12 mouse cellular contexts compared by ENCODE assay signal in genomic region chr19:56963876-56964275, GRCm38 (mm10). TPM values are rescaled to one million over a fixed set of nuclear protein-coding genes. Genes with fewer than 3 reads are reported as not detected.
"Had no signal": no experiment of that assay in that cellular context is flagged by ENCODE, and none has a peak within 500 bp of the region (broad histone marks: within the 10 kb centered on the region; RNA-seq: fewer than 3 reads in every experiment).

No protein-coding gene starts in this region.

- H3K27ac ChIP-seq: intestine, embryonic 15.5 days; left cerebral cortex, adult 2 months; limb, embryonic 15.5 days; liver, embryonic 12.5 days; midbrain, embryonic 10.5 days; midbrain, embryonic 15.5 days; neural tube, embryonic 12.5 days had no signal

- ATAC-seq: intestine, embryonic 15.5 days; liver, embryonic 12.5 days; midbrain, embryonic 15.5 days had no signal

- H3K4me1 ChIP-seq: limb, embryonic 15.5 days; liver, embryonic 12.5 days; midbrain, embryonic 15.5 days; neural tube, embryonic 12.5 days had no signal

- H3K4me3 ChIP-seq: intestine, embryonic 15.5 days; left cerebral cortex, adult 2 months; limb, embryonic 15.5 days; liver, embryonic 12.5 days; midbrain, embryonic 10.5 days; midbrain, embryonic 15.5 days; neural tube, embryonic 12.5 days had no signal

- H3K36me3 ChIP-seq: intestine, embryonic 15.5 days; limb, embryonic 15.5 days; liver, embryonic 12.5 days; midbrain, embryonic 10.5 days; midbrain, embryonic 15.5 days; neural tube, embryonic 12.5 days had no signal

- H3K9me3 ChIP-seq: intestine, embryonic 15.5 days; limb, embryonic 15.5 days; liver, embryonic 12.5 days; midbrain, embryonic 10.5 days; midbrain, embryonic 15.5 days; neural tube, embryonic 12.5 days had no signal

- H3K27me3 ChIP-seq: intestine, embryonic 15.5 days; limb, embryonic 15.5 days; liver, embryonic 12.5 days; midbrain, embryonic 15.5 days; neural tube, embryonic 12.5 days had no signal

- H3K4me2 ChIP-seq: intestine, embryonic 15.5 days; limb, embryonic 15.5 days; liver, embryonic 12.5 days; midbrain, embryonic 15.5 days; neural tube, embryonic 12.5 days had no signal

- H3K9ac ChIP-seq: intestine, embryonic 15.5 days; limb, embryonic 15.5 days; liver, embryonic 12.5 days; midbrain, embryonic 15.5 days; neural tube, embryonic 12.5 days had no signal

- DNase-seq: kidney, adult 18-20 months; kidney, postnatal 14 days had no signal

RNA-seq across cellular contexts. Expression of gene Afap1l2, which starts 44.2 kb away (rescaled TPM):
- total RNA-seq: megakaryocyte, adult 5-6 weeks; monocyte, adult 5-6 weeks; neutrophil, adult 5-6 weeks had no signal
